Mouse (Mus musculus): Measurements from ENCODE around the gene Iars2. TPM values are rescaled to one million over a fixed set of nuclear protein-coding genes. Genes with fewer than 3 reads are reported as not detected.

Iars2 gene
- total and polyA plus RNA-seq, 2 experiments from 2014 or later = 15.9 to 37.1 TPM

DNA sequence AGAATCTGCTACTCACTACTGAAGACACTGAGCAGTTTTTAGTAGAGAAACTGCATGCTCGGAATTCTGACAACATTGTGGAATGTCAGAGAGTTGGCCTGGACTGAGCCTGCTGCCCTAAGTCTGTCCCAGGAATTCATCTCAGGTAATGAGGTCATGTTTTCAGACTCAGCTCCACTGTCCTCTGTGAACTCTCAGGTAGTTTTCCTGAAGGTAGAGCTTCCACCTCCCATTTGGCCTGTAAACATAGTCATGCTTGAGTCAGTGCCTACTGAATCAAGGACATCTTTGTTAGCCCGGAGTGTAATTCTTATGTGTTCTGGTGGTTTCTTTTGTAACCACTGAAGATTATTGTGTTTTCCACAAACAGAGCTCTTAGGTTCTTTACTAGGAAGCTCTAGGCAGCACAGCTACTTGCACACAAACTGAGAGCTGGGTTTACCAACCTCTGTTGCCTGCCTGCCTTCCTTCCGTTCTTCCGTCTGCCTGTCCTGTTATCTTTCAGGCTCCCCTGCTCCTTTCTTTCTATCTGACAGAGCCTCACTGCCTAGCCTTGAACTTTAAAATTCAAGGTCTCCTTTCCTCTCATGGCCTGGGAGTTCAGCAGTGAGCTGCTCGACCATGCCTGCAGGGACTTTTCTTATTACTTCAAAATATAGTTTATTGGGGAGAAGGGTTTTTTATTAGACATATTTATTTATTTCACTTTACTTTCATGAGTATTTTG is 54.2 kb downstream of the Iars2 start:
- H3K4me2 ChIP-seq (ENCODE audit: low read depth, low read length, poor library complexity, severe bottlenecking) = no peak overlapping the region
- no peak for TF ChIP-seq CTCF (IDR thresholded peaks at IDR 0.05)
- H3K27me3 ChIP-seq (ENCODE audit: insufficient read depth, low read length) = no peaks in the 10 kb centered on the region
- no peaks in the 10 kb centered on the region for H3K9me3 ChIP-seq (ENCODE audit: low read length)
- no peak overlapping the region for H3K4me3 ChIP-seq (ENCODE audit: low read depth, low read length)
- DNase-seq (ENCODE audit: low spot score) (no peak), ATAC-seq (ENCODE audit: low FRiP score) (no peak)
- peaks cover 64% of the 10 kb centered on the region for H3K36me3 ChIP-seq (ENCODE audit: insufficient read depth, low read length)
- no peak overlapping the region for H3K9ac ChIP-seq (replicated peaks; ENCODE audit: low read length, poor library complexity, severe bottlenecking)
- no peak overlapping the region for H3K27ac ChIP-seq (ENCODE audit: low read depth, low read length)
- 92% methylated on average over 5 of the region's 5 CpGs for WGBS
- no peaks in the 10 kb centered on the region for H3K4me1 ChIP-seq (ENCODE audit: insufficient read depth, low read length)

DNA sequence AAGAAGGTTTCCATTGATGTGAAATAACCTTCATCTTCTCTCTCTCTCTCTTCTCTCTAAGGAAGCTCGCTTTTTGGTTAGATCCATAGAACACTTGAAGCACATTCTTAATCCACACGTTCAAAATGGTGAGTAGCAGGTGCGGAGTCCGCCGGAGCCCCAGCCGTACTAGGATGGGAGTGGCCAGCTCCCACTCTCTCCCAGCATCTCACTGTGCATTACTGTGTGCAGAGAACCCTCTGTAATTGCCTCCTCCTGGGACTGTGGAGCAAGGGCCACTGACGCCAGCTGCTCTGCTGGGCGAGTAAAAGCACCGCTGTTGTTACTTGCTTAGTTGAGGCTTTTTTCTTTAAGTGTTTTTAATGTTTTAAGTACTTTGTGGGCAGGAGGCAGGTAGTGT is 57.8 kb downstream of the Iars2 start:
- DNase-seq (ENCODE audit: low spot score) = no peak
- no peaks in the 10 kb centered on the region for H3K4me1 ChIP-seq (ENCODE audit: insufficient read depth, low read length)
- H3K9me3 ChIP-seq (ENCODE audit: low read length) = no peaks in the 10 kb centered on the region
- H3K27ac ChIP-seq (ENCODE audit: low read depth, low read length) = no peak overlapping the region
- H3K9ac ChIP-seq (replicated peaks; ENCODE audit: low read length, poor library complexity, severe bottlenecking) = no peak overlapping the region
- H3K36me3 ChIP-seq (ENCODE audit: insufficient read depth, low read length) = peaks cover 51% of the 10 kb centered on the region
- no peak for ATAC-seq (ENCODE audit: low FRiP score)
- H3K27me3 ChIP-seq (ENCODE audit: insufficient read depth, low read length) = no peaks in the 10 kb centered on the region
- no peak for TF ChIP-seq CTCF (IDR thresholded peaks at IDR 0.05)
- H3K4me2 ChIP-seq (ENCODE audit: low read depth, low read length, poor library complexity, severe bottlenecking) = no peak overlapping the region
- 89% methylated on average over 9 of the region's 9 CpGs for WGBS
- H3K4me3 ChIP-seq (ENCODE audit: low read depth, low read length) = no peak overlapping the region

DNA sequence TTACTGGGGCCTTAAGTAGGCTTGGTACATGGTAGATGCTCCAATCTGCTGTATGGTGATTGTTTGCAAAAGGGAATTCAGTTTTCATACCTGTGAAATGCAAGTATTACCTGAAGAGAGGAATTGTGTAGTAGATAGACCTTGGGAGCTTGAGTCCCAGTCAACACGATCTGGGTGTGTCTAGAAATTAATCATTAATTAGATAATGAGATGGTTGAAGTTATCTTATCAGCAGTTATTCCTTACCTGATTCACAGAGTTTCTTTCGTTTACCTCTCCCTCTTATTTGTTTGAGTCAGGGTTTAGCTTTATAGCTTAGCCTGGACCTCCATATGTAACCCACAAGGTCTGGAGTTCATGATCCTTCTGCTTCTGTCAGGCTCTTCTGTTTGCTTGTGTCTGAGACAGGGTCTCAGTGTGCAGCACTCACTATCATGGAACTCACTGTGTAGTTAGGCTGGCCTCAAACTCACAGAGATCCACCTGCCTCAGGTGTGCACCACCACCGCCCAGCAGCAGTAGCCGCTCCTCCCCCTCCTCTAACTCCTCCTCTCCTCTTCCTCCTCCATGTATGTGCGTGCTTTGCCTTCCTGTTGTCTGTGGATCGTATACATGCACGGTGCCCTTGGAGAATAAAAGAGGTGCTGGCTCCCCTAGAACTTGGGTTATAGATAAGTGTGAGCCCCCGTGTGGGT is 58.6 kb downstream of the Iars2 start:
- H3K27ac ChIP-seq (ENCODE audit: low read depth, low read length) = no peak overlapping the region
- no peak overlapping the region for H3K9ac ChIP-seq (replicated peaks; ENCODE audit: low read length, poor library complexity, severe bottlenecking)
- no peak for TF ChIP-seq CTCF (IDR thresholded peaks at IDR 0.05)
- no peak for ATAC-seq (ENCODE audit: low FRiP score)
- H3K4me2 ChIP-seq (ENCODE audit: low read depth, low read length, poor library complexity, severe bottlenecking) = no peak overlapping the region
- no peaks in the 10 kb centered on the region for H3K4me1 ChIP-seq (ENCODE audit: insufficient read depth, low read length)
- H3K9me3 ChIP-seq (ENCODE audit: low read length) = no peaks in the 10 kb centered on the region
- H3K36me3 ChIP-seq (ENCODE audit: insufficient read depth, low read length) = peaks cover 49% of the 10 kb centered on the region
- 97% methylated on average over 8 of the region's 8 CpGs for WGBS
- DNase-seq (ENCODE audit: low spot score) = no peak
- no peak overlapping the region for H3K4me3 ChIP-seq (ENCODE audit: low read depth, low read length)
- no peaks in the 10 kb centered on the region for H3K27me3 ChIP-seq (ENCODE audit: insufficient read depth, low read length)

- no peak for DNase-seq (ENCODE audit: low spot score)
- Histone ChIP-seq H3K9me3 (ENCODE audit: low read length) (no peaks in the 10 kb centered on the region), H3K4me2 (ENCODE audit: low read depth, low read length, poor library complexity, severe bottlenecking) (no peak overlapping the region), H3K27ac (ENCODE audit: low read depth, low read length) (no peak overlapping the region), H3K4me3 (ENCODE audit: low read depth, low read length) (no peak overlapping the region), H3K4me1 (ENCODE audit: insufficient read depth, low read length) (no peaks in the 10 kb centered on the region), H3K36me3 (ENCODE audit: insufficient read depth, low read length) (peaks cover 58% of the 10 kb centered on the region), H3K9ac (replicated peaks; ENCODE audit: low read length, poor library complexity, severe bottlenecking) (no peak overlapping the region), H3K27me3 (ENCODE audit: insufficient read depth, low read length) (no peaks in the 10 kb centered on the region)
- WGBS = 81% methylated on average over 4 of the region's 4 CpGs
- no peak for ATAC-seq (ENCODE audit: low FRiP score)
- TF ChIP-seq CTCF (IDR thresholded peaks at IDR 0.05) = no peak
Observed at GRCm38 (mm10) chr1:185268675-185269074, 60.5 kb downstream of the Iars2 start.

DNA sequence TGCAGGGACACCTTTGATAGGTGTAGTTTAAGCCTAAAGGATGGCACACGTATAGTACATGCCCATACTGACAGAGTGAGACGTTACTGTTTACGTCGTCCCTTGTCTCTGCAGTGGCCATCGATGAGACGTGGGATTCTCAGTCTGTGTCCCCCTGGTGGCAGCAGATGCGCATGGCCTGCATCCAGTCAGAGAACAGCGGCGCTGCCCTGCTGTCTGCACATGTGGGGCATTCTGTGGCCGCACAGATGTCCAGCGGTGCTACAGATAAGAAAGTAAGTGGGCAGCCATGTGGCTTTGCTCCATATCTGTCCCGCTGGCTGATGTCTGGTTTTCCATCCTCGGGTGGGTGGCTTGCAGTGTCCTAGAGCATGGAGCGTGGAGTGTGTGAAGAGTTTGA is 66.6 kb downstream of the Iars2 start:
- Histone ChIP-seq H3K9ac (replicated peaks; ENCODE audit: low read length, poor library complexity, severe bottlenecking) (no peak overlapping the region), H3K4me2 (ENCODE audit: low read depth, low read length, poor library complexity, severe bottlenecking) (no peak overlapping the region), H3K27me3 (ENCODE audit: insufficient read depth, low read length) (no peaks in the 10 kb centered on the region), H3K36me3 (ENCODE audit: insufficient read depth, low read length) (peaks cover 65% of the 10 kb centered on the region), H3K9me3 (ENCODE audit: low read length) (no peaks in the 10 kb centered on the region), H3K4me1 (ENCODE audit: insufficient read depth, low read length) (no peaks in the 10 kb centered on the region), H3K4me3 (ENCODE audit: low read depth, low read length) (no peak overlapping the region), H3K27ac (ENCODE audit: low read depth, low read length) (no peak overlapping the region)
- ATAC-seq (ENCODE audit: low FRiP score) = no peak
- peak; percentile 55 for DNase-seq (ENCODE audit: low spot score)
- 52% methylated on average over 14 of the region's 14 CpGs for WGBS
- TF ChIP-seq CTCF (IDR thresholded peaks at IDR 0.05) = peak; percentile 77

DNA sequence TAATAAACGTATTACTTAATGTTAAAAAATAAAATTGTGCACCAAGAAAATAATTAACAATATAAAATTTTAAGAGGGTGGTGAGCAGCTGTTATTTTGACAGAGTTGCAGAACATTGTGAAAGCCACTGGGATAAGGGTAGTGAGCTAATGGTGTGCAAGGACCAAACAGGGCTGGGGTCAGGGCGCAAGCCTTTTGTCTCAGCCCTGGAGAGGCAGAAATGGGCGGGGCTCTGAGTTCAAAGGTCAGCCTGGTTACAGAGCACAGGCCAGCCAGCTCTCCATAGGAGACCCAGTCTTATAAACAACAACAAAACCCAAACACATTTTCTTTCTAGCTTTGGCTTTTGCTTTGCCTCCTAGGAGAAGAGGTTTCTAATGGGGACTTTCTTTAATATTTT is 72.4 kb downstream of the Iars2 start:
- Histone ChIP-seq H3K27ac (ENCODE audit: low read depth, low read length) (no peak overlapping the region), H3K4me3 (ENCODE audit: low read depth, low read length) (no peak overlapping the region), H3K27me3 (ENCODE audit: insufficient read depth, low read length) (no peaks in the 10 kb centered on the region), H3K4me1 (ENCODE audit: insufficient read depth, low read length) (no peaks in the 10 kb centered on the region), H3K36me3 (ENCODE audit: insufficient read depth, low read length) (peaks cover 39% of the 10 kb centered on the region), H3K9me3 (ENCODE audit: low read length) (no peaks in the 10 kb centered on the region), H3K9ac (replicated peaks; ENCODE audit: low read length, poor library complexity, severe bottlenecking) (no peak overlapping the region), H3K4me2 (ENCODE audit: low read depth, low read length, poor library complexity, severe bottlenecking) (no peak overlapping the region)
- 35% methylated on average over 3 of the region's 3 CpGs for WGBS
- DNase-seq (ENCODE audit: low spot score) = no peak
- ATAC-seq (ENCODE audit: low FRiP score) = no peak
- TF ChIP-seq CTCF (IDR thresholded peaks at IDR 0.05) = no peak
